Mouse (Mus musculus): ENCODE data around the gene Rhd.
"Not testable (repeated sequence)": the region's sequence is repeated elsewhere in the genome, so short reads cannot be mapped to it uniquely, and the experiment has no call there.

Rhd gene

GRCm38 (mm10) chr4:134903046-134903445 is 38.7 kb downstream of the Rhd start:
- DNase-seq (ENCODE audit: extremely low read depth, low read depth): no peak

- not testable (repeated sequence) for DNase-seq (ENCODE audit: extremely low read depth, low read depth)
These were observed 47.1 kb downstream of the Rhd start for GRCm38 (mm10) chr4:134911406-134911805.

- peak; percentile 61 for DNase-seq (ENCODE audit: extremely low read depth, low read depth)
These were observed 49.1 kb downstream of the Rhd start for GRCm38 (mm10) chr4:134913413-134913812.

GRCm38 (mm10) chr4:134914122-134914863 is 50.0 kb downstream of the Rhd start:
- no peak for DNase-seq (ENCODE audit: extremely low read depth, low read depth)

GRCm38 (mm10) chr4:134914864-134915209 is 50.5 kb downstream of the Rhd start, which contains the start of gene Tmem50a:
Gene Tmem50a, minus strand, starts transcription at chr4:134915024.
- DNase-seq (ENCODE audit: extremely low read depth, low read depth): peak; percentile 79

GRCm38 (mm10) chr4:134915223-134916050 is 51.1 kb downstream of the Rhd start:
- no peak for DNase-seq (ENCODE audit: extremely low read depth, low read depth)

- DNase-seq (ENCODE audit: extremely low read depth, low read depth): no peak
These were observed 52.9 kb downstream of the Rhd start for GRCm38 (mm10) chr4:134917194-134917593.

- no peak for DNase-seq (ENCODE audit: extremely low read depth, low read depth)
These were observed 54.0 kb downstream of the Rhd start for GRCm38 (mm10) chr4:134918381-134918780.

- DNase-seq (ENCODE audit: extremely low read depth, low read depth): peak; percentile 88
These were observed 55.6 kb downstream of the Rhd start for GRCm38 (mm10) chr4:134919733-134920540.

GRCm38 (mm10) chr4:134920631-134921030 is 56.3 kb downstream of the Rhd start:
- no peak for DNase-seq (ENCODE audit: extremely low read depth, low read depth)

- DNase-seq (ENCODE audit: extremely low read depth, low read depth): no peak
These were observed 57.4 kb downstream of the Rhd start for GRCm38 (mm10) chr4:134921703-134922102.

- DNase-seq (ENCODE audit: extremely low read depth, low read depth): no peak
These were observed 58.0 kb downstream of the Rhd start for GRCm38 (mm10) chr4:134922111-134922924.

- DNase-seq (ENCODE audit: extremely low read depth, low read depth): no peak
These were observed 58.5 kb downstream of the Rhd start for GRCm38 (mm10) chr4:134922925-134923244.

GRCm38 (mm10) chr4:134923258-134924018 is 59.1 kb downstream of the Rhd start, which contains the start of gene Rsrp1:
Gene Rsrp1, plus strand, starts transcription at chr4:134923592.
- DNase-seq (ENCODE audit: extremely low read depth, low read depth): peak; percentile 91

- peak; percentile 85 for DNase-seq (ENCODE audit: extremely low read depth, low read depth)
These were observed 59.8 kb downstream of the Rhd start for GRCm38 (mm10) chr4:134924019-134924741.

- no peak for DNase-seq (ENCODE audit: extremely low read depth, low read depth)
These were observed 60.9 kb downstream of the Rhd start for GRCm38 (mm10) chr4:134925206-134925605.

GRCm38 (mm10) chr4:134927815-134928463 is 63.6 kb downstream of the Rhd start:
- no peak for DNase-seq (ENCODE audit: extremely low read depth, low read depth)

- no peak for DNase-seq (ENCODE audit: extremely low read depth, low read depth)
These were observed 64.1 kb downstream of the Rhd start for GRCm38 (mm10) chr4:134928464-134928836.

GRCm38 (mm10) chr4:134929536-134929935 is 65.2 kb downstream of the Rhd start:
- peak; percentile 56 for DNase-seq (ENCODE audit: extremely low read depth, low read depth)
